47 mouse cellular contexts compared by ENCODE assay signal in genomic region chr12:102870527-102870926, GRCm38 (mm10). TPM values are rescaled to one million over a fixed set of nuclear protein-coding genes. Genes with fewer than 3 reads are reported as not detected.
"Had no signal": no experiment of that assay in that cellular context is flagged by ENCODE, and none has a peak within 500 bp of the region (broad histone marks: within the 10 kb centered on the region; RNA-seq: fewer than 3 reads in every experiment).

No protein-coding gene starts in this region.

- H3K4me1 ChIP-seq: limb, embryonic 10.5 days; limb, embryonic 12.5 days; neural tube, embryonic 12.5 days had no signal

- H3K36me3 ChIP-seq: limb, embryonic 13.5 days; limb, embryonic 15.5 days; liver, embryonic 12.5 days; liver, embryonic 13.5 days; lung, embryonic 15.5 days; midbrain, embryonic 12.5 days; midbrain, embryonic 13.5 days; midbrain, embryonic 15.5 days; neural tube, embryonic 12.5 days; neural tube, embryonic 13.5 days had no signal

- ATAC-seq: liver, embryonic 12.5 days; liver, postnatal 0 days; lung, postnatal 0 days; midbrain, embryonic 13.5 days; midbrain, embryonic 15.5 days; midbrain, embryonic 16.5 days had no signal

- H3K27me3 ChIP-seq: limb, embryonic 12.5 days; limb, embryonic 13.5 days; limb, embryonic 15.5 days; liver, embryonic 12.5 days; liver, embryonic 13.5 days; liver, embryonic 15.5 days; lung, embryonic 15.5 days; megakaryocyte, embryonic 14.5 days; midbrain, embryonic 12.5 days; midbrain, embryonic 13.5 days; midbrain, embryonic 15.5 days; neural tube, embryonic 12.5 days; neural tube, embryonic 13.5 days had no signal

- DNase-seq: left cerebral cortex, postnatal 4 days; liver; liver, embryonic 13.5 days; liver, postnatal 0 days; lung, adult 18-20 months; lung, adult 2 months; lung, embryonic 14.5 days; lung, postnatal 10 days; lung, postnatal 14 days; lung, postnatal 36 days; lung, postnatal 4 days; midbrain, embryonic 14.5 days had no signal

- H3K9ac ChIP-seq: limb, embryonic 12.5 days; limb, embryonic 13.5 days; limb, embryonic 15.5 days; liver, embryonic 12.5 days; liver, embryonic 13.5 days; liver, embryonic 14.5 days; liver, embryonic 15.5 days; liver, postnatal 0 days; lung, embryonic 14.5 days; lung, embryonic 15.5 days; midbrain, embryonic 12.5 days; midbrain, embryonic 13.5 days; midbrain, embryonic 15.5 days; neural tube, embryonic 12.5 days; neural tube, embryonic 13.5 days had no signal

- H3K27ac ChIP-seq: limb, embryonic 10.5 days; limb, embryonic 12.5 days; limb, embryonic 13.5 days; limb, embryonic 15.5 days; liver, embryonic 12.5 days; liver, embryonic 13.5 days; liver, embryonic 14.5 days; liver, embryonic 15.5 days; lung, embryonic 15.5 days; macrophage; midbrain, embryonic 10.5 days; midbrain, embryonic 12.5 days; midbrain, embryonic 13.5 days; midbrain, embryonic 15.5 days; neural tube, embryonic 12.5 days; neural tube, embryonic 13.5 days had no signal

- H3K4me3 ChIP-seq: limb, embryonic 10.5 days; limb, embryonic 12.5 days; limb, embryonic 13.5 days; limb, embryonic 15.5 days; liver, embryonic 12.5 days; liver, embryonic 13.5 days; liver, embryonic 15.5 days; lung, embryonic 15.5 days; megakaryocyte, embryonic 14.5 days; midbrain, embryonic 10.5 days; midbrain, embryonic 12.5 days; midbrain, embryonic 13.5 days; midbrain, embryonic 15.5 days; myocyte; neural tube, embryonic 12.5 days; neural tube, embryonic 13.5 days had no signal

- H3K9me3 ChIP-seq: limb, embryonic 10.5 days; limb, embryonic 12.5 days; limb, embryonic 13.5 days; limb, embryonic 15.5 days; liver, embryonic 12.5 days; liver, embryonic 13.5 days; liver, embryonic 15.5 days; lung, embryonic 15.5 days; megakaryocyte, embryonic 14.5 days; midbrain, embryonic 10.5 days; midbrain, embryonic 12.5 days; midbrain, embryonic 13.5 days; midbrain, embryonic 15.5 days; neural tube, embryonic 12.5 days; neural tube, embryonic 13.5 days had no signal

RNA-seq across cellular contexts. Expression of gene Cox8c, which starts 28.6 kb away (rescaled TPM):
- total RNA-seq: left cerebral cortex, postnatal 14 days; left cerebral cortex, postnatal 25 days; left cerebral cortex, postnatal 36 days; left cerebral cortex, postnatal 4 days; liver, adult 2 months; megakaryocyte progenitor cell, adult 5-6 weeks; megakaryocyte, adult 5-6 weeks; megakaryocyte-erythroid progenitor cell, adult 5-6 weeks; midbrain, postnatal 0 days; monocyte, adult 5-6 weeks had no signal
- polyA plus RNA-seq: limb, embryonic 10.5 days; limb, embryonic 11.5 days; limb, embryonic 12.5 days; limb, embryonic 13.5 days; limb, embryonic 14.5 days; limb, embryonic 15.5 days; liver, adult 2 months; liver, embryonic 11.5 days; liver, embryonic 12.5 days; liver, embryonic 13.5 days; liver, embryonic 14.5 days; liver, embryonic 15.5 days; liver, embryonic 16.5 days; liver, postnatal 0 days; lung, adult 2 months; lung, embryonic 14.5 days; lung, embryonic 15.5 days; lung, embryonic 16.5 days; lung, postnatal 0 days; macrophage; midbrain, embryonic 10.5 days; midbrain, embryonic 11.5 days; midbrain, embryonic 12.5 days; midbrain, embryonic 13.5 days; midbrain, embryonic 14.5 days; midbrain, embryonic 15.5 days; midbrain, embryonic 16.5 days; midbrain, postnatal 0 days; myocyte; neural tube, embryonic 11.5 days; neural tube, embryonic 12.5 days; neural tube, embryonic 13.5 days had no signal
